Mouse (Mus musculus): ENCODE data around the gene Efna3. TPM values are rescaled to one million over a fixed set of nuclear protein-coding genes. Genes with fewer than 3 reads are reported as not detected.

The Efna3 gene
- polyA plus RNA-seq (2017; shearing (Covaris generic)), result not detected

GRCm38 (mm10) chr3:89322514-89323165 is at the start of gene Efna3:
Gene Efna3, minus strand, starts transcription at chr3:89322965.

GRCm38 (mm10) chr3:89365153-89365485 is 42.4 kb upstream of the Efna3 start, which contains the start of gene Dcst1:
Gene Dcst1, minus strand, starts transcription at chr3:89365253.

GRCm38 (mm10) chr3:89361675-89362074 is 38.9 kb upstream of the Efna3 start, which contains the start of gene Dcst2:
Gene Dcst2, plus strand, starts transcription at chr3:89361975.

GRCm38 (mm10) chr3:89349869-89350501 is 27.2 kb upstream of the Efna3 start, which contains the start of gene Adam15:
Gene Adam15, minus strand, starts transcription at chr3:89349996.

GRCm38 (mm10) chr3:89337721-89338578 is 15.2 kb upstream of the Efna3 start, which contains the start of gene Efna4:
Gene Efna4, minus strand, starts transcription at chr3:89338028.

GRCm38 (mm10) chr3:89280606-89281511 is 41.9 kb downstream of the Efna3 start, which contains the start of gene Efna1:
Gene Efna1, minus strand, starts transcription at chr3:89281142.

GRCm38 (mm10) chr3:89270051-89270755 is 52.6 kb downstream of the Efna3 start, which contains the start of gene Slc50a1:
Gene Slc50a1, minus strand, starts transcription at chr3:89270570.

Other genes starting within 250 kb of the Efna3 start
- 40.5 TPM for gene Rusc1, start 229.7 kb downstream of the Efna3 start, polyA plus RNA-seq (2017; shearing (Covaris generic))
- not detected for gene Gm43738, start 221.9 kb downstream of the Efna3 start, polyA plus RNA-seq (2017; shearing (Covaris generic))
- gene Fdps, start 221.0 kb downstream of the Efna3 start, polyA plus RNA-seq (2017; shearing (Covaris generic)), result 75.6 TPM
- not detected for gene Pklr, start 186.8 kb downstream of the Efna3 start, polyA plus RNA-seq (2017; shearing (Covaris generic))
- 2.4 TPM for gene Hcn3, start 162.8 kb downstream of the Efna3 start, polyA plus RNA-seq (2017; shearing (Covaris generic))
- gene Clk2, start 158.2 kb downstream of the Efna3 start, polyA plus RNA-seq (2017; shearing (Covaris generic)), result 111 TPM
- 268 TPM for gene Scamp3, start 145.5 kb downstream of the Efna3 start, polyA plus RNA-seq (2017; shearing (Covaris generic))
- gene Fam189b, start 139.8 kb downstream of the Efna3 start, polyA plus RNA-seq (2017; shearing (Covaris generic)), result 236 TPM
- 119 TPM for gene Gba, start 120.0 kb downstream of the Efna3 start, polyA plus RNA-seq (2017; shearing (Covaris generic))
- 2.0 TPM for gene Thbs3, start 107.8 kb downstream of the Efna3 start, polyA plus RNA-seq (2017; shearing (Covaris generic))
- gene Mtx1, start 95.9 kb downstream of the Efna3 start, polyA plus RNA-seq (2017; shearing (Covaris generic)), result 132 TPM
- 1.1 TPM for gene Muc1, start 93.9 kb downstream of the Efna3 start, polyA plus RNA-seq (2017; shearing (Covaris generic))
- 217 TPM for gene Krtcap2, start 77.0 kb downstream of the Efna3 start, polyA plus RNA-seq (2017; shearing (Covaris generic))
- gene Trim46, start 76.7 kb downstream of the Efna3 start, polyA plus RNA-seq (2017; shearing (Covaris generic)), result 3.1 TPM
- gene Dpm3, start 63.6 kb downstream of the Efna3 start, polyA plus RNA-seq (2017; shearing (Covaris generic)), result 98.5 TPM
- 270 TPM for gene Slc50a1, start 52.4 kb downstream of the Efna3 start, polyA plus RNA-seq (2017; shearing (Covaris generic))
- gene Efna1, start 41.8 kb downstream of the Efna3 start, polyA plus RNA-seq (2017; shearing (Covaris generic)), result not detected
- gene Efna4, start 15.1 kb upstream of the Efna3 start, polyA plus RNA-seq (2017; shearing (Covaris generic)), result 0.55 TPM
- 18.3 TPM for gene Adam15, start 27.0 kb upstream of the Efna3 start, polyA plus RNA-seq (2017; shearing (Covaris generic))
- 0.36 TPM for gene Dcst2, start 39.0 kb upstream of the Efna3 start, polyA plus RNA-seq (2017; shearing (Covaris generic))
- 0.45 TPM for gene Dcst1, start 42.3 kb upstream of the Efna3 start, polyA plus RNA-seq (2017; shearing (Covaris generic))
- gene Zbtb7b, start 71.8 kb upstream of the Efna3 start, polyA plus RNA-seq (2017; shearing (Covaris generic)), result 53.9 TPM
- gene Lenep, start 79.8 kb upstream of the Efna3 start, polyA plus RNA-seq (2017; shearing (Covaris generic)), result not detected
- 54.2 TPM for gene Flad1, start 88.9 kb upstream of the Efna3 start, polyA plus RNA-seq (2017; shearing (Covaris generic))
- gene Cks1b, start 95.4 kb upstream of the Efna3 start, polyA plus RNA-seq (2017; shearing (Covaris generic)), result 20.0 TPM
- 76.8 TPM for gene Shc1, start 95.5 kb upstream of the Efna3 start, polyA plus RNA-seq (2017; shearing (Covaris generic))
- 69.6 TPM for gene Pygo2, start 107.2 kb upstream of the Efna3 start, polyA plus RNA-seq (2017; shearing (Covaris generic))
- gene Pbxip1, start 113.7 kb upstream of the Efna3 start, polyA plus RNA-seq (2017; shearing (Covaris generic)), result 110 TPM
- gene Pmvk, start 131.6 kb upstream of the Efna3 start, polyA plus RNA-seq (2017; shearing (Covaris generic)), result 16.8 TPM
- gene Kcnn3, start 197.2 kb upstream of the Efna3 start, polyA plus RNA-seq (2017; shearing (Covaris generic)), result not detected

All from CD4-positive, CD25-positive, alpha-beta regulatory T cell (primary cell).